Mouse (Mus musculus): ENCODE data around the gene Atf7. TPM values are rescaled to one million over a fixed set of nuclear protein-coding genes. Genes with fewer than 3 reads are reported as not detected.

Atf7 gene
- polyA plus RNA-seq, 1 experiment, result 71.8 TPM

DNA sequence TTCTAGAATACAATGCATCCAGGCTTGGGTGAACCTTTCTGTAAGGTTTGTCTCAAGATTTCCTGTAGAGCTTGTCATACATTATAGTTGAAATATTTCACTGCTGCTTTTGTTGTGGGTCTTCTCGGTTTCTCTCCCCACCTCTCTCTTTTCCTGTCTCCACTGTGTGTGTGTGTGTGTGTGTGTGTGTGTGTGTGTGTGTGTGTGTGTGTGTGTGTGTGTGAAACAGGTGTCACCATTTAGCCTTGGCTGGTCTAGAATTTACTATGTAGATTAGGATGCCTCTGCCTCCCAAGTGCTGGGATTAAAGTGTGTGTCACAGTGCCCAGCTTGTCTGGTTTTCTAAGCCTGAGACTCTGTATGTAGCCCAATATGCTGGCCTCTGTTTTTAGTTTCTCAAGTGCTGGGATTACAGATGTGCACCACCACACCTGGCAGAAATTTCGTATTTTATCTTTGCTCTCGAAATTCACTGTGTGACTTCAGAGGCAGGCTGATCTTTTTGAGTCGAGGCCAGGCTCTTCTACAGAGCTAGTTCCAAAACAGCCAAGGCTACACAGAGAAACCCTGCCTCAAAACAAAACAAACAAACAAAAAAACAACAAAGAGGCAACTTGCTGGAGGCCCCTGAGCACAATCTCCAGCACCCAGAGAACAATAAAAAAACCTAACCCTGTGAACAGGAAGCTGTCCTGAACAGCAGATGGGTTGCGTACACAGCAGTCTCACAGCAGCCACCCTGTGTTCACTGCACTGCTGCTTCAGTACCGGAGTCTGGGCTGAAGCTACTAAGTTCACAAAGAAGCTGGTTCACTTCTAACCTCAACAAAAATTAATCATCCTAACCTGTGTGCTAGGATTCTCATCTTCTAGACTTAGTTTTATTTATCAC, 98.9 kb downstream of the Atf7 start:
- 64% methylated on average over 6 of the region's 6 CpGs for WGBS
- Histone ChIP-seq H3K4me3 (ENCODE audit: extremely low read depth, insufficient read depth, insufficient read length) (no peak overlapping the region), H3K27me3 (ENCODE audit: control insufficient read depth, insufficient read depth, low read length) (no peaks in the 10 kb centered on the region), H3K36me3 (ENCODE audit: control insufficient read depth, insufficient read depth, low read length) (peaks cover 27% of the 10 kb centered on the region), H3K27ac (ENCODE audit: insufficient read depth, low read length) (peak overlapping the region; percentile 47; the same call in 1 of the 2 replicates), H3K4me1 (ENCODE audit: control insufficient read depth, insufficient read depth, insufficient read length) (no peaks in the 10 kb centered on the region)
- no peak for DNase-seq (ENCODE audit: low read depth in 1 of 2, low spot score in 2 of 2)
- no peak for TF ChIP-seq POLR2A (IDR thresholded peaks at IDR 0.05; ENCODE audit: low read depth, low read length)
- no peak for TF ChIP-seq CTCF (IDR thresholded peaks at IDR 0.05; ENCODE audit: extremely low read depth, insufficient read depth, insufficient read length, insufficient replicate concordance)

GRCm38 (mm10) chr15:102524892-102525485, 100.3 kb downstream of the Atf7 start, which contains the start of gene Npff:
Gene Npff, minus strand, starts transcription at chr15:102524942.
- peak; percentile 94; the same call in 1 of the 2 replicates for TF ChIP-seq CTCF (IDR thresholded peaks at IDR 0.05; ENCODE audit: extremely low read depth, insufficient read depth, insufficient read length, insufficient replicate concordance)
- no peak for TF ChIP-seq POLR2A (IDR thresholded peaks at IDR 0.05; ENCODE audit: low read depth, low read length)
- H3K27ac ChIP-seq (ENCODE audit: insufficient read depth, low read length), result 0 out of 2 replicates have a peak within 1 kb of the TSS, but pooled peaks have one; percentile 21
- 43% methylated on average over 3 of the region's 3 CpGs for WGBS
- peak; percentile 39 to 60 for DNase-seq (ENCODE audit: low read depth in 1 of 2, low spot score in 2 of 2)
- H3K36me3 ChIP-seq (ENCODE audit: control insufficient read depth, insufficient read depth, low read length), result peaks cover 23% of the 10 kb centered on the region
- no peaks in the 10 kb centered on the region for H3K4me1 ChIP-seq (ENCODE audit: control insufficient read depth, insufficient read depth, insufficient read length)
- H3K4me3 ChIP-seq (ENCODE audit: extremely low read depth, insufficient read depth, insufficient read length), result no peak within 1 kb of the TSS
- H3K27me3 ChIP-seq (ENCODE audit: control insufficient read depth, insufficient read depth, low read length), result no peaks in the 10 kb centered on the region

- TF ChIP-seq CTCF (IDR thresholded peaks at IDR 0.05; ENCODE audit: extremely low read depth, insufficient read depth, insufficient read length, insufficient replicate concordance), result no peak
- no peak for TF ChIP-seq POLR2A (IDR thresholded peaks at IDR 0.05; ENCODE audit: low read depth, low read length)
- Histone ChIP-seq H3K4me3 (ENCODE audit: extremely low read depth, insufficient read depth, insufficient read length) (no peak overlapping the region), H3K36me3 (ENCODE audit: control insufficient read depth, insufficient read depth, low read length) (peaks cover 10% of the 10 kb centered on the region; the same call in 1 of the 2 replicates), H3K27ac (ENCODE audit: insufficient read depth, low read length) (no peak overlapping the region), H3K4me1 (ENCODE audit: control insufficient read depth, insufficient read depth, insufficient read length) (peaks cover 2% of the 10 kb centered on the region; the same call in 1 of the 2 replicates), H3K27me3 (ENCODE audit: control insufficient read depth, insufficient read depth, low read length) (no peaks in the 10 kb centered on the region)
- no peak for DNase-seq (ENCODE audit: low read depth in 1 of 2, low spot score in 2 of 2)
- 87% methylated on average over 4 of the region's 4 CpGs for WGBS
These were observed 103.8 kb downstream of the Atf7 start for GRCm38 (mm10) chr15:102521480-102521879.

DNA sequence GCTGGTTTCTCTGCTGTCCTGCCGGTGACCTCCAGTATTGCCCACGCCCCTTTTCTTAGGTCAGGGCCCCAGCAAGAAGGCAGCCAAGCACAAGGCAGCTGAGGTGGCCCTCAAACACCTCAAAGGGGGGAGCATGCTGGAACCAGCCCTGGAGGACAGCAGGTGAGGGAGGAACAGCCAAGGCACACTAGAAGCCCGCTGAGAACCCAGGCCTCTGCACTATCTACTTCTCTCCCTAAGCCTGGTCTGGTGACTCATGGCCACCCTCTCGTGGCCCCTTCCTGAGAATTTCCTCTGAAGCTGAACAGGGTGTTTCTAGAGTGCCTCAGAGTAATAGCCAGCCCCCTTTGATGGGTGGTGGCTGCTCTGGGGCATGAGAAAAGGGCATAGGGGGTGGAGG, 104.8 kb downstream of the Atf7 start:
- Histone ChIP-seq H3K4me3 (ENCODE audit: extremely low read depth, insufficient read depth, insufficient read length) (no peak overlapping the region), H3K27ac (ENCODE audit: insufficient read depth, low read length) (no peak overlapping the region), H3K4me1 (ENCODE audit: control insufficient read depth, insufficient read depth, insufficient read length) (peaks cover 2% of the 10 kb centered on the region; the same call in 1 of the 2 replicates), H3K27me3 (ENCODE audit: control insufficient read depth, insufficient read depth, low read length) (no peaks in the 10 kb centered on the region), H3K36me3 (ENCODE audit: control insufficient read depth, insufficient read depth, low read length) (peaks cover 10% of the 10 kb centered on the region; the same call in 1 of the 2 replicates)
- 36% methylated on average over 4 of the region's 4 CpGs for WGBS
- TF ChIP-seq CTCF (IDR thresholded peaks at IDR 0.05; ENCODE audit: extremely low read depth, insufficient read depth, insufficient read length, insufficient replicate concordance) (no peak), POLR2A (IDR thresholded peaks at IDR 0.05; ENCODE audit: low read depth, low read length) (no peak)
- DNase-seq (ENCODE audit: low read depth in 1 of 2, low spot score in 2 of 2), result no peak

DNA sequence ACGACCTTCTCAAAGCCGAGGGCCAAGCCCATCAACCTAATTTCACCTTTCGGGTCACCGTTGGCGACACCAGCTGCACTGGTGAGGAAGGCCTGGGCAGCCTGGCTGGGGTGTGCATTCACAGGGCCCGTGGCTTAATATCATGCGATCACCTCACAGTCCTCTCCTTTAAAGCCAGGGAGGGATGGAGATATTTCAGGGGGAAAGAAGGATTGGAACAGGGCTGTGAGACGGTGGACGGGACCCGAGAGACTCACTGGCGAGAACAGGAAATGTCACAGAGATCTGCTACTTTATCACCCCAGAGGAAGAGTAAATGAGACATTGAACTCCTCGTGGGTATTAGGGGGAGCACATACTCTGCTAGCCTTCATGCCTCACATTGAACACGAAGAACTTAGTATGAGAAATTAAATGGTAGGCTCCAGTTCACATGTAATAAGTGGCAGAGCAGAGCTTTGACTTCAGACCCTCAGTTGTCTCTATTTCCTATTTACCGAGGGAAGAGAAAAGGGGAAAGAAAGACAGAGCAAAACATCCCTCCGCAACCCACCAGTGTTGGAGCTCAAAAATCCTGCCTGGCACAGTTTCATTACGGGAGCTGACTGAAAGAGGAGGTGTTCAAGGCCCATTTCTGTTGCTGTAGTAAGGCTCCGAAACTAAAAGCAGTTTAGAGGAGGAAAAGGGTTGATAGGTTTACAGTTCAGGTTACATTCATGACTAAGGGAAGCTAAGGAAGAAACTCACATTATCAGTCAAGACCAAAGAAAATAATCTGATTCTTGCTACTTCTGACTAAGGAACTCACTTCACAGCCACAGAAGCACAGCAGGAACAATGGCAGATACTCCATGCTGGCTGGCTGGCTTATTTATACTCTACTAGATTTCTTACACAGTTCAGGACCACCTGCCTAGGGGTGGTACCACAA, 105.8 kb downstream of the Atf7 start:
- Histone ChIP-seq H3K36me3 (ENCODE audit: control insufficient read depth, insufficient read depth, low read length) (peaks cover 10% of the 10 kb centered on the region; the same call in 1 of the 2 replicates), H3K4me1 (ENCODE audit: control insufficient read depth, insufficient read depth, insufficient read length) (peaks cover 2% of the 10 kb centered on the region; the same call in 1 of the 2 replicates), H3K27ac (ENCODE audit: insufficient read depth, low read length) (peak overlapping the region; percentile 23; the same call in 1 of the 2 replicates), H3K4me3 (ENCODE audit: extremely low read depth, insufficient read depth, insufficient read length) (peak overlapping the region; percentile 93; the same call in 1 of the 2 replicates), H3K27me3 (ENCODE audit: control insufficient read depth, insufficient read depth, low read length) (no peaks in the 10 kb centered on the region)
- TF ChIP-seq CTCF (IDR thresholded peaks at IDR 0.05; ENCODE audit: extremely low read depth, insufficient read depth, insufficient read length, insufficient replicate concordance) (no peak), POLR2A (IDR thresholded peaks at IDR 0.05; ENCODE audit: low read depth, low read length) (no peak)
- DNase-seq (ENCODE audit: low read depth in 1 of 2, low spot score in 2 of 2), result no peak
- WGBS, result 18% methylated on average over 17 of the region's 17 CpGs

DNA sequence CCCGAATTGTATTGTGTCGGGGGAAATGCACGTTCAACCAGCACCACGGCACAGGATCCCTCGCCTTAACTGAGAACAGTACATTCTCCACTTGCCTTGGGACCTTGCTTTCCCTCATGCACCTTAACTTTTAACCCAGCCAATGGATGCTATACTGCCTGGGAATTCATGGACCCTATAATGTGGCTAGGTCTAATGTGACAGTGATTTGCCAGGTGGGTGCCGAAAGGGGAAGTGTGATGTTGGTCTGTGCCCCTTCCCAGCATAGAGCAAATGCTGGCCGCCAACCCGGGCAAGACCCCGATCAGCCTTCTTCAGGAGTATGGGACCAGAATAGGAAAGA, 106.4 kb downstream of the Atf7 start:
- peaks cover 7% of the 10 kb centered on the region; the same call in 1 of the 2 replicates for H3K36me3 ChIP-seq (ENCODE audit: control insufficient read depth, insufficient read depth, low read length)
- H3K4me1 ChIP-seq (ENCODE audit: control insufficient read depth, insufficient read depth, insufficient read length), result peaks cover 2% of the 10 kb centered on the region; the same call in 1 of the 2 replicates
- 0% methylated on average over 9 of the region's 9 CpGs for WGBS
- peak overlapping the region; percentile 99 for H3K27ac ChIP-seq (ENCODE audit: insufficient read depth, low read length)
- TF ChIP-seq POLR2A (IDR thresholded peaks at IDR 0.05; ENCODE audit: low read depth, low read length) (no peak), CTCF (IDR thresholded peaks at IDR 0.05; ENCODE audit: extremely low read depth, insufficient read depth, insufficient read length, insufficient replicate concordance) (no peak)
- H3K27me3 ChIP-seq (ENCODE audit: control insufficient read depth, insufficient read depth, low read length), result no peaks in the 10 kb centered on the region
- DNase-seq (ENCODE audit: low read depth in 1 of 2, low spot score in 2 of 2), result no peak
- peak overlapping the region; percentile 93 for H3K4me3 ChIP-seq (ENCODE audit: extremely low read depth, insufficient read depth, insufficient read length)
